Mouse (Mus musculus) megakaryocyte, embryonic 14.5 days (primary cell): ENCODE data around the gene Galnt10. TPM values are rescaled to one million over a fixed set of nuclear protein-coding genes. Genes with fewer than 3 reads are reported as not detected.

Source experiments
- H3K27me3 ChIP-seq: replicated peaks from 2 replicates; pipeline ENCODE3; 2012; ENCODE audit warnings: inconsistent platforms
- H3K36me3 ChIP-seq: replicated peaks from 2 replicates; pipeline ENCODE3; 2012; ENCODE audit warnings: low read length, inconsistent platforms, mixed read lengths
- H3K4me1 ChIP-seq: 2 replicates; pipeline ENCODE4 v1.6.1; 2012; ENCODE audit warnings: inconsistent platforms
- H3K4me3 ChIP-seq: replicated peaks from 2 replicates; pipeline ENCODE3; 2012; ENCODE audit warnings: moderate library complexity, mild to moderate bottlenecking, inconsistent platforms
- H3K9me3 ChIP-seq: 2 replicates; pipeline ENCODE4 v1.6.1; 2012; ENCODE audit warnings: inconsistent platforms
- FLI1 ChIP-seq: IDR thresholded peaks from 2 replicates; pipeline ENCODE4 v1.6.1; 2012; ENCODE audit warnings: low read length, inconsistent platforms, mixed read lengths
- GATA1 ChIP-seq: IDR thresholded peaks from 3 replicates; pipeline ENCODE4 v1.6.1; 2012; ENCODE audit warnings: mixed read lengths, low read length, inconsistent platforms, borderline replicate concordance
- polyA plus RNA-seq: library from polyadenylated mRNA; stranded (reverse); fragments of >175 nt; gene quantifications from 2 replicates; pipeline ENCODE4 v1.2.3, GENCODE M21; 2012; ENCODE audit warnings: low replicate concordance; ENCODE audit not compliant: insufficient read depth

Galnt10 gene
- polyA plus RNA-seq, 1 experiment: 0.74 TPM

GRCm38 (mm10) chr11:57649671-57650070, 4.4 kb downstream of the Galnt10 start:
- Histone ChIP-seq H3K4me3 (no peak overlapping the region), H3K9me3 (no peaks in the 10 kb centered on the region), H3K27me3 (peaks cover 80% of the 10 kb centered on the region), H3K36me3 (no peaks in the 10 kb centered on the region), H3K4me1 (peaks cover 48% of the 10 kb centered on the region)
- TF ChIP-seq FLI1 (no peak), GATA1 (no peak)

- peaks cover 45% of the 10 kb centered on the region for H3K4me1 ChIP-seq
- H3K4me3 ChIP-seq: no peak overlapping the region
- TF ChIP-seq FLI1 (no peak), GATA1 (no peak)
- no peaks in the 10 kb centered on the region for H3K9me3 ChIP-seq
- H3K27me3 ChIP-seq: peaks cover 77% of the 10 kb centered on the region
- no peaks in the 10 kb centered on the region for H3K36me3 ChIP-seq
Measured at GRCm38 (mm10) chr11:57650867-57651266, 5.6 kb downstream of the Galnt10 start.

- Histone ChIP-seq H3K4me1 (peaks cover 45% of the 10 kb centered on the region), H3K4me3 (no peak overlapping the region), H3K36me3 (no peaks in the 10 kb centered on the region), H3K27me3 (peaks cover 76% of the 10 kb centered on the region), H3K9me3 (no peaks in the 10 kb centered on the region)
- TF ChIP-seq GATA1 (no peak), FLI1 (no peak)
Measured at GRCm38 (mm10) chr11:57651281-57651810, 6.1 kb downstream of the Galnt10 start.

GRCm38 (mm10) chr11:57652206-57652922, 7.1 kb downstream of the Galnt10 start:
- H3K4me1 ChIP-seq: peaks cover 45% of the 10 kb centered on the region
- TF ChIP-seq FLI1 (no peak), GATA1 (no peak)
- H3K9me3 ChIP-seq: no peaks in the 10 kb centered on the region
- peaks cover 70% of the 10 kb centered on the region for H3K27me3 ChIP-seq
- H3K4me3 ChIP-seq: no peak overlapping the region
- no peaks in the 10 kb centered on the region for H3K36me3 ChIP-seq

GRCm38 (mm10) chr11:57652923-57653660, 7.8 kb downstream of the Galnt10 start:
- Histone ChIP-seq H3K4me1 (peaks cover 45% of the 10 kb centered on the region), H3K36me3 (no peaks in the 10 kb centered on the region), H3K4me3 (no peak overlapping the region), H3K9me3 (no peaks in the 10 kb centered on the region), H3K27me3 (peaks cover 68% of the 10 kb centered on the region)
- TF ChIP-seq GATA1 (no peak), FLI1 (no peak)

GRCm38 (mm10) chr11:57653796-57654195, 8.6 kb downstream of the Galnt10 start:
- TF ChIP-seq GATA1 (no peak), FLI1 (no peak)

GRCm38 (mm10) chr11:57654386-57654785, 9.1 kb downstream of the Galnt10 start:
- Histone ChIP-seq H3K4me1 (peaks cover 45% of the 10 kb centered on the region), H3K27me3 (peaks cover 56% of the 10 kb centered on the region), H3K9me3 (0 out of 2 replicates have a peak, but pooled peaks cover 3% of the 10 kb centered on the region), H3K36me3 (no peaks in the 10 kb centered on the region), H3K4me3 (no peak overlapping the region)
- TF ChIP-seq FLI1 (no peak), GATA1 (no peak)

More at GRCm38 (mm10) chr11:57653796-57654195, 8.6 kb downstream of the Galnt10 start:
- peaks cover 45% of the 10 kb centered on the region for H3K4me1 ChIP-seq
- 0 out of 2 replicates have a peak, but pooled peaks cover under 1% of the 10 kb centered on the region for H3K9me3 ChIP-seq
- H3K4me3 ChIP-seq: no peak overlapping the region
- peaks cover 61% of the 10 kb centered on the region for H3K27me3 ChIP-seq
- H3K36me3 ChIP-seq: no peaks in the 10 kb centered on the region

GRCm38 (mm10) chr11:57654977-57655397, 9.7 kb downstream of the Galnt10 start:
- Histone ChIP-seq H3K4me3 (no peak overlapping the region), H3K4me1 (peaks cover 45% of the 10 kb centered on the region), H3K9me3 (peaks cover 9% of the 10 kb centered on the region), H3K27me3 (peaks cover 57% of the 10 kb centered on the region), H3K36me3 (no peaks in the 10 kb centered on the region)
- TF ChIP-seq FLI1 (no peak), GATA1 (no peak)

GRCm38 (mm10) chr11:57655669-57656325, 10.6 kb downstream of the Galnt10 start:
- no peak overlapping the region for H3K4me3 ChIP-seq
- H3K27me3 ChIP-seq: peaks cover 53% of the 10 kb centered on the region
- no peaks in the 10 kb centered on the region for H3K36me3 ChIP-seq
- H3K9me3 ChIP-seq: peaks cover 17% of the 10 kb centered on the region
- peaks cover 41% of the 10 kb centered on the region for H3K4me1 ChIP-seq
- no peak for TF ChIP-seq FLI1
- no peak for TF ChIP-seq GATA1
